Mouse (Mus musculus) lung, adult 2 months (tissue): Measurements from ENCODE around the gene Vps8. TPM values are rescaled to one million over a fixed set of nuclear protein-coding genes. Genes with fewer than 3 reads are reported as not detected.
"Not testable (repeated sequence)": the region's sequence is repeated elsewhere in the genome, so short reads cannot be mapped to it uniquely, and the experiment has no call there.

Source experiments
- DNase-seq: peaks from one replicate; pipeline ENCODE4 v3.0.0; 2022
- H3K4me1 ChIP-seq: fragments of 200-500 bp; 2 replicates; pipeline ENCODE4 v1.6.1; 2011; ENCODE audit warnings: low read length; ENCODE audit not compliant: control insufficient read depth, insufficient read depth
- H3K4me3 ChIP-seq: fragments of 200-500 bp; replicated peaks from 2 replicates; pipeline ENCODE3; 2011; ENCODE audit warnings: low read depth, mild to moderate bottlenecking, control low read depth, low read length; ENCODE audit errors: extremely low read depth
- CTCF ChIP-seq: fragments of 200-500 bp; IDR thresholded peaks from 2 replicates; pipeline ENCODE4 v1.5.1; 2011; ENCODE audit warnings: mild to moderate bottlenecking, low read length, control low read depth; ENCODE audit not compliant: insufficient read depth
- POLR2A ChIP-seq: fragments of 200-500 bp; IDR thresholded peaks from 2 replicates; pipeline ENCODE4 v1.6.1; 2011; ENCODE audit warnings: low read depth, mild to moderate bottlenecking, control low read depth, low read length, borderline replicate concordance; ENCODE audit errors: extremely low read depth
- WGBS: fragments of 180-500 bp; shearing (Covaris S2); methylation state at CpG from one replicate; pipeline ENCODE4 v1.1.7; 2018; 5-methylcytosine and 5-hydroxymethylcytosine counted together
- polyA plus RNA-seq: library from polyadenylated mRNA; depleted of rRNA; stranded (reverse); fragments of >200 nt; gene quantifications from 2 replicates; pipeline ENCODE4 v1.2.3, GENCODE M21; 2012

Vps8 gene
- polyA plus RNA-seq, 1 experiment: 13.9 TPM

- DNase-seq: no peak
- WGBS: 84% methylated on average over 15 of the region's 15 CpGs
- Histone ChIP-seq H3K4me1 (peaks cover 4% of the 10 kb centered on the region), H3K4me3 (no peak overlapping the region)
- TF ChIP-seq POLR2A (no peak), CTCF (no peak)
Measured at GRCm38 (mm10) chr16:21653151-21653550, 230.2 kb downstream of the Vps8 start.

GRCm38 (mm10) chr16:21654384-21654783 is 231.5 kb downstream of the Vps8 start:
- DNase-seq: no peak
- WGBS: 70% methylated on average over 5 of the region's 5 CpGs

GRCm38 (mm10) chr16:21655291-21655690 is 232.4 kb downstream of the Vps8 start:
- DNase-seq: no peak

More at GRCm38 (mm10) chr16:21654384-21654783, 231.5 kb downstream of the Vps8 start:
- no peak overlapping the region for H3K4me3 ChIP-seq
- peaks cover 4% of the 10 kb centered on the region for H3K4me1 ChIP-seq
- TF ChIP-seq CTCF: no peak
- no peak for TF ChIP-seq POLR2A

GRCm38 (mm10) chr16:21655961-21656360 is 233.0 kb downstream of the Vps8 start:
- no peak for DNase-seq
- Histone ChIP-seq H3K4me3 (no peak overlapping the region), H3K4me1 (peaks cover 4% of the 10 kb centered on the region)
- TF ChIP-seq CTCF: no peak
- TF ChIP-seq POLR2A: no peak
- WGBS: 55% methylated on average over 9 of the region's 9 CpGs

More at GRCm38 (mm10) chr16:21655291-21655690, 232.4 kb downstream of the Vps8 start:
- Histone ChIP-seq H3K4me1 (peaks cover 4% of the 10 kb centered on the region), H3K4me3 (no peak overlapping the region)
- no peak for TF ChIP-seq POLR2A
- no peak for TF ChIP-seq CTCF
- whole genome bisulfite sequencing: 30% methylated on average over 6 of the region's 6 CpGs

- 73% methylated on average over 18 of the region's 18 CpGs for WGBS
- TF ChIP-seq CTCF: no peak
- TF ChIP-seq POLR2A: no peak
- Histone ChIP-seq H3K4me3 (no peak overlapping the region), H3K4me1 (no peaks in the 10 kb centered on the region)
- no peak for DNase-seq
Measured at GRCm38 (mm10) chr16:21664633-21665363, 241.9 kb downstream of the Vps8 start.

GRCm38 (mm10) chr16:21665423-21665986 is 242.6 kb downstream of the Vps8 start:
- DNase-seq: no peak
- Histone ChIP-seq H3K4me3 (no peak overlapping the region), H3K4me1 (no peaks in the 10 kb centered on the region)
- 53% methylated on average over 4 of the region's 4 CpGs for WGBS
- TF ChIP-seq POLR2A (no peak), CTCF (no peak)

- no peak for DNase-seq
- H3K4me1 ChIP-seq: no peaks in the 10 kb centered on the region
- no peak overlapping the region for H3K4me3 ChIP-seq
- no peak for TF ChIP-seq CTCF
- TF ChIP-seq POLR2A: no peak
- WGBS: 70% methylated on average over 4 of the region's 4 CpGs
Measured at GRCm38 (mm10) chr16:21671878-21672277, 249.0 kb downstream of the Vps8 start.

- H3K4me1 ChIP-seq, H3K4me3 ChIP-seq, DNase-seq: not testable (repeated sequence)
Measured at GRCm38 (mm10) chr16:21673046-21673445, 250.1 kb downstream of the Vps8 start.

- WGBS: 86% methylated on average over 1 of the region's 1 CpGs
- not testable (repeated sequence) for H3K4me1 ChIP-seq, H3K4me3 ChIP-seq, DNase-seq
Measured at GRCm38 (mm10) chr16:21673651-21674050, 250.7 kb downstream of the Vps8 start.

GRCm38 (mm10) chr16:21676791-21677190 is 253.9 kb downstream of the Vps8 start:
- Histone ChIP-seq H3K4me3 (no peak overlapping the region), H3K4me1 (no peaks in the 10 kb centered on the region)
- WGBS: 84% methylated on average over 7 of the region's 7 CpGs
- no peak for TF ChIP-seq CTCF
- no peak for TF ChIP-seq POLR2A
- no peak for DNase-seq

- 79% methylated on average over 5 of the region's 5 CpGs for WGBS
- Histone ChIP-seq H3K4me3 (no peak overlapping the region), H3K4me1 (peaks cover 9% of the 10 kb centered on the region; the same call in 1 of the 2 replicates)
- no peak for TF ChIP-seq POLR2A
- DNase-seq: no peak
Measured at GRCm38 (mm10) chr16:21687406-21687805, 264.5 kb downstream of the Vps8 start.
